Mouse (Mus musculus): ENCODE data around the gene Alg12.
"Not testable (repeated sequence)": the region's sequence is repeated elsewhere in the genome, so short reads cannot be mapped to it uniquely, and the experiment has no call there.

Alg12 gene

DNA sequence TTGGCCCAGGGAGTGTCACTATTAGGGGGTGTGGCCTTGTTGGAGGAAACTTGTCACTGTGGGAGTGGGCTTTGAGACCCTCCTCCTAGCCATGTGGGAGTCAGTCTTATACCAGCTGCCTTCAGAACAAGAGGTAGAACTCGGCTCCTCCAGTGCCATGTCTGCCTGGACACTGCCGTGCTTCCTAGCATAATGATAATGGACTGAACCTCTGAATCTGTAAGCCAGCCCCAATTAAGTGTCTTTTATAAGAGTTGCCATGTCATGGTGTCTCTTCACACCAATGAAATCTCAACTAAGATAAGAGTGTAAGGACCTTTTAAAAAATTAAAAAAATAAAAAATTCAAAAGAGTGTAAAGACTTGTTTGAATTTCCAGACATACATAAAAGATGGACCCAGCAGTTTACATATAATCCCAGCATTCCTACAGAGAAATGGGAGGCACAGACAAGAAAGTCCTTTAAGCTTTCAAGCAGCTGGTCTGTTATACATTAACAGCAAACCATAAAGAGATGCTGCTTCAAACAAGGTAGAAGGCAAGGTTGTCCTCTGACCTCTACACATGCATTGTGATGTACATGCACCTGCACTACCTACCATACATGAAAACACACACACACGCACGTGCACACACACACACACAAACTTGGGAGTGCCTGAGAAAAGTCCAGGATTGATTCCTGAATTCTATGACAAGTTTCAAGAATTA lies 26.8 kb downstream of the Alg12 start:
- DNase-seq (ENCODE audit: low spot score): no peak

DNA sequence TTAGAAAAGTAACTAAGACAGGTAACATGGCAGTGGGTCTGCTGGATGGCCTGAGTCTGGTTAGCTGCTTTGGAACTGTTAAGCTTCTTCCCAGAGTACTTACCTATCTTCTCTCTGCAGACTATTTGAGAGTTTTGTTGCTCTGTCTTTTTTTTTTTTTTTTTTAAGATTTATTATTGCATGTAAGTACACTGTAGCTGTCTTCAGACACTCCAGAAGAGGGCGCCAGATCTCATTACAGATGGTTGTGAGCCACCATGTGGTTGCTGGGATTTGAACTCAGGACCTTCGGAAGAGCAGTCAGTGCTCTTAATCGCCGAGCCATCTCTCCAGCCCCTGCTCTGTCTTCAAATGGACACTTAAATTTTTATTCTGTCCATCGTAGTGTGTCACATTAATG lies 44.5 kb downstream of the Alg12 start:
- DNase-seq (ENCODE audit: low spot score): not testable (repeated sequence)

DNA sequence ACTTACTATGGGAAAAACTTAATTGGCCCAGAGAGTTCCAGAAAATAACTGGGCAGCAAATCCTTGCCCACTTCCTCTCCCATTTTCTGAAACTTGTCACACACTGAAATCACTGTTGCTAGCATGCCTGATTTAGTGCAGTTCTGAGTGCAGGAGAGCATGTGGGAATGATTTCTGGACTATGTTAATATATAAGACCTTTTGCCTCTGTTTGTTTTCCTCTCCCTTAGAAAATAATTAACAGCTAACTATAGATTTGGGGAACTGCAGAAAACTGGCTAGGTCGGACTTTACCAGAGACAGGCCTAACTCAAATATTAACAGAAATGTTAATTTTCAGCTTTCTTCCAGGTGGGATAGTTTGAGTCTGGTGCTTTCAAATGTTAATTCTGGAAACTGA lies 50.6 kb downstream of the Alg12 start:
- no peak for DNase-seq (ENCODE audit: low spot score)

DNA sequence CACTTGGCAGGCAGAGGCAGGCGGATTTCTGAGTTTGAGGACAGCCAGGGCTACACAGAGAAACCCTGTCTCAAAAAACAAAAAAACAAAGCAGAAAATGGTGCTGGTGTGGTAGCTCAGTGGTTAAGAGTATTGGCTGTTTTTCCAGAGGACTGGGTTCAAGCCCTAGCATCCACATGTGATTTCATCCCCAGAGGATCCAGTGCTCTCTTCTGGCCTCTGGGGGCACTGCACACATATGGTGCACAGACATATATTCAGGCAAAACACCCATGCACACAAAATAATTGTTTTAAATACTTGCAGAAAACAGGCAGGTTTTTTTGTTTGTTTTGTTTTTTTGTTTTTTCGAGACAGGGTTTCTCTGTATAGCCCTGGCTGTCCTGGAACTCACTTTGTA lies 53.0 kb downstream of the Alg12 start:
- DNase-seq (ENCODE audit: low spot score): not testable (repeated sequence)

DNA sequence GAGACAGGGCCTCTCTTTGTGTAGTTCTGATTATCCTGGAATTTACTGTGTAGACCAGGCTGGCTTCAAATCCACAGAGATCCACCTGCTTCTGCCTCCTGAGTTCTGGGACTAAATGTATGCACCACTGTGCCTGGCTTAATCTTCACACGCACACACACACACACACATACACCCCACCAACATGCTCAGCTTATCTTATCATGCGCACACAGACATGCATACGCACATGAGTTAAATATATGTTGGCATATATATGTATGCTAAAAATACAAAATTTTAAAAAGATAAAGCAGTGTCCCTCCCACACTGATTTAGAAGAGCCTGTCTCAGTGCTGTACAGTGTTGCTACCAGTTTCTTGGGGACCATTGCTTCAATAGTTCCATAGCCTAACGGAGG lies 57.6 kb downstream of the Alg12 start:
- DNase-seq (ENCODE audit: low spot score): no peak

DNA sequence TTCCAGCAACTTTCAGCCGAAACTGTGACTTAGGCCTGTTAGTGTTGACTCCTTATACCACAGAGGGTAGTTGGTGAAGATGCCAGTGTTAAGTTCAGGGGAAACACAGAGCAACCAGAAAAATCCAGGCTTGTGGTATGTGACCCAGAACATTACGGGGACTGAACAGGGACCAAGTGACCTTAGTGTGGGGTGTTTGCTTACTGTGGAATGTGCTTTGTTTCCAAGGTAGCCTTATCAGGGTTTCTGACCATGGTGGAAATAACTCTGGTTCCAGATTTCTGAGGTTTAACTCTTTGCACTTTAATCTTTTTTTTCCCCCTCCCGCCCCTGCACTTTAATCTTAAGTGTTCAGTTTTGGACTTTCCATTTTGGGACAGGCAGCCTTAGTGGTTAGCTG lies 61.1 kb downstream of the Alg12 start:
- no peak for DNase-seq (ENCODE audit: low spot score)

DNA sequence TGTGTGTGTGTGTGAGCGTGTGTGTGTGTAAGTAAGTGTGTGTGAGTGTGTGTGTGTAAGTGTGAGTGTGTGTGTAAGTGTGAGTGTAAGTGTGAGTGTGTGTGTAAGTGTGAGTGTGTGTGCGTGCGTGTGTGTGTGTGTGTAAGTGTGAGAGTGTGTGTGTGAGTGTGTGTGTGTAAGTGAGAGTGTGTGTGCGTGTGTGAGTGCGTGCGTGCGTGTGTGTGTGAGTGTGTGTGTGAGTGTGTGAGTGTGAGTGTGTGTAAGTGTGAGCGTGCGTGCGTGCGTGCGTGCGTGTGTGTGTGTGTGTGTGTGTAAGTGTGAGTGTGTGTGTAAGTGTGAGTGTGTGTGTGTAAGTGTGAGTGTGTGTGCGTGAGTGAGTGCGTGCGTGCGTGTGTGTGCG lies 63.4 kb downstream of the Alg12 start:
- no peak for DNase-seq (ENCODE audit: low spot score)

Measured in urinary bladder, postnatal 10 days (tissue).